Mouse (Mus musculus) erythroblast, embryonic 14.5 days (primary cell): Measurements from ENCODE around the gene Notum. TPM values are rescaled to one million over a fixed set of nuclear protein-coding genes. Genes with fewer than 3 reads are reported as not detected.

Source experiments
- H3K27me3 ChIP-seq: 2 replicates; pipeline ENCODE4 v1.6.1; 2012; ENCODE audit warnings: inconsistent platforms; ENCODE audit not compliant: control insufficient read depth
- H3K36me3 ChIP-seq: 2 replicates; pipeline ENCODE4 v1.6.1; 2012; ENCODE audit warnings: mild to moderate bottlenecking, inconsistent platforms; ENCODE audit not compliant: control insufficient read depth
- H3K4me1 ChIP-seq: 2 replicates; pipeline ENCODE4 v1.6.1; 2012; ENCODE audit warnings: inconsistent platforms; ENCODE audit not compliant: control insufficient read depth
- H3K4me3 ChIP-seq: replicated peaks from 2 replicates; pipeline ENCODE3; 2012; ENCODE audit warnings: moderate library complexity, mild to moderate bottlenecking, inconsistent platforms
- H3K9me3 ChIP-seq: 2 replicates; pipeline ENCODE4 v1.6.1; 2012; ENCODE audit warnings: low read length, inconsistent platforms, mixed read lengths; ENCODE audit not compliant: control insufficient read depth
- GATA1 ChIP-seq: IDR thresholded peaks from 2 replicates; pipeline ENCODE4 v1.6.1; 2012; ENCODE audit warnings: low read length, inconsistent platforms, mixed read lengths
- TAL1 ChIP-seq: IDR thresholded peaks from 3 replicates; pipeline ENCODE4 v1.6.1; 2012; ENCODE audit warnings: low read length, inconsistent platforms, mixed read lengths
- polyA plus RNA-seq: library from polyadenylated mRNA; stranded (reverse); fragments of >175 nt; gene quantifications from 2 replicates; pipeline ENCODE4 v1.2.3, GENCODE M21; 2012

The Notum gene
- polyA plus RNA-seq, 1 experiment = 0.02 TPM

GRCm38 (mm10) chr11:120696568-120696967 is 35.6 kb upstream of the Notum start:
- Histone ChIP-seq H3K36me3 (peaks cover 81% of the 10 kb centered on the region), H3K4me1 (no peaks in the 10 kb centered on the region), H3K9me3 (peaks cover 4% of the 10 kb centered on the region; the same call in 1 of the 2 replicates), H3K27me3 (no peaks in the 10 kb centered on the region), H3K4me3 (no peak overlapping the region)
- no peak for TF ChIP-seq GATA1
- TF ChIP-seq TAL1 = no peak

- H3K27me3 ChIP-seq = no peaks in the 10 kb centered on the region
- H3K9me3 ChIP-seq = peaks cover 4% of the 10 kb centered on the region; the same call in 1 of the 2 replicates
- no peaks in the 10 kb centered on the region for H3K4me1 ChIP-seq
- H3K36me3 ChIP-seq = peaks cover 79% of the 10 kb centered on the region
- TF ChIP-seq TAL1 (no peak), GATA1 (no peak)
- H3K4me3 ChIP-seq = no peak overlapping the region
Observed at GRCm38 (mm10) chr11:120695641-120696040, 34.7 kb upstream of the Notum start.

DNA sequence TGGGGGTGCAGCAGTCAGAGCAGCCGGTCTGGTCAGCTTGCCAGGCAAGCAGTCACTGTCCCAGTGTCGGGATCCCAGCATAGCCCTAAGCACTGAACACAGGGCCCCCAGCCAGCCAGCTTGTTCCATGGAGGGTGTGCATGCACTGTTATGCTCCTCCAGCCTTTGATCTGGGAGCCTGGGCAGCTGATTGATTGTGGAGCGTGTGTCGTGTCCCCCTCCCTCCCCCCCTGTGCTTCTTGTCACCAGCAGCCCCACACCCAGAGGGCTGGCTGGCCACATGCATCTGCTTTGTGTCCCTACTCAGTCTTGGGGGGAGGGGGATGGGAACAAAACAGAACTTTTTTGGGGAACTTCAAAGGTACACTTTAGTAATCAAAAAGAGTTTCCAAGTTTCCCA is 34.2 kb upstream of the Notum start:
- Histone ChIP-seq H3K36me3 (peaks cover 79% of the 10 kb centered on the region), H3K9me3 (peaks cover 4% of the 10 kb centered on the region; the same call in 1 of the 2 replicates), H3K27me3 (no peaks in the 10 kb centered on the region), H3K4me3 (no peak overlapping the region), H3K4me1 (no peaks in the 10 kb centered on the region)
- TF ChIP-seq GATA1 (no peak), TAL1 (no peak)

DNA sequence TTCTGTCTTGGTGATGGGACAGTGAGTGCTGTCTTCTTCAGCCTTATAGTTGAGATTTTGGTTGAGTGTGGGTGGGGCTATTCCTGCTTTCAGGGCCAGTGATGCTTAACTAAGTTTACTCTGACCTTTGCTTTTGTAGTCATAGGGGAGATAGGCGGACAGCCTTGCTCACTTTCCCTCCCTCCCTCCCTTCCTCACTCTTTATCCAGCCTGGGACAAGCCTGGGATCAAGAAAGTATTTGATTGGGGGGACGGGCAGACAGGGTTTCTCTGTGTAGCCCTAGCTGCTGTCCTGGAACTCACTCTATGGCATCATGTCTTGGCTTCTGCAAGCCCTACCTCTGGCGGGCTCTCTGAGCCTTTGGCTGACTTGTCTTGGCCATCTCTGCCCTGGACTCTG is 32.5 kb upstream of the Notum start:
- no peak for TF ChIP-seq TAL1
- no peak for TF ChIP-seq GATA1
- H3K4me3 ChIP-seq = no peak overlapping the region
- no peaks in the 10 kb centered on the region for H3K27me3 ChIP-seq
- peaks cover 4% of the 10 kb centered on the region; the same call in 1 of the 2 replicates for H3K9me3 ChIP-seq
- H3K36me3 ChIP-seq = peaks cover 77% of the 10 kb centered on the region
- no peaks in the 10 kb centered on the region for H3K4me1 ChIP-seq

DNA sequence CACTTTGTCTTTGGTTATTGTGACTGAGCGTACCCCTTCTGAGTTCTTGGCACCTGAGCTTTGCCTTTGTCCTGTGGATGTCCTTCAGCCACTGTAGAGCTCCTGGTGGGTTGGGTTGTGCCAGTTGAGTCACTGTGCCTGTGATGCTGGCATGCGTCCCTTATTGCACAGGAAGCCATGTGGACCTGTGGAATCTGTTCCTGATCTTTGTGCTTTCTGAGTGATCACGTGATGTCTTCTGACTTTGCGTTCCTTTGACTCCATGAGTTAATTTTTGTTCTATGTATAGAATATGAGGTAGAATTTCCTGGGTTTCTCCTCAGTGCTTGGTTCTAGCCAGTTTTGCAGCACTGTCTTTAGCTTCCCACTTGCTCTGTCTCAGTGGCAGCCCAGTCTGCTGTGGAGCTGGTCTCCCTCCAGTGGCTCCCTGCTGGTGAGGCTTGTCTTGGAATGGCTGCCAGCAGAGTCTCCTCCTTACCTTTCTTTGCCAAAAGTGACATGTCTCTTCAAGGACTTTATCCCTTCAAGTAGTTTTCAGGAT is 31.6 kb upstream of the Notum start:
- H3K9me3 ChIP-seq = peaks cover 4% of the 10 kb centered on the region; the same call in 1 of the 2 replicates
- TF ChIP-seq GATA1 (no peak), TAL1 (no peak)
- peaks cover 78% of the 10 kb centered on the region for H3K36me3 ChIP-seq
- H3K4me1 ChIP-seq = no peaks in the 10 kb centered on the region
- no peaks in the 10 kb centered on the region for H3K27me3 ChIP-seq
- no peak overlapping the region for H3K4me3 ChIP-seq

- Histone ChIP-seq H3K4me1 (no peaks in the 10 kb centered on the region), H3K4me3 (no peak overlapping the region), H3K27me3 (no peaks in the 10 kb centered on the region), H3K9me3 (no peaks in the 10 kb centered on the region), H3K36me3 (peaks cover 81% of the 10 kb centered on the region)
- no peak for TF ChIP-seq GATA1
- no peak for TF ChIP-seq TAL1
Observed at GRCm38 (mm10) chr11:120689365-120689764, 28.4 kb upstream of the Notum start.

DNA sequence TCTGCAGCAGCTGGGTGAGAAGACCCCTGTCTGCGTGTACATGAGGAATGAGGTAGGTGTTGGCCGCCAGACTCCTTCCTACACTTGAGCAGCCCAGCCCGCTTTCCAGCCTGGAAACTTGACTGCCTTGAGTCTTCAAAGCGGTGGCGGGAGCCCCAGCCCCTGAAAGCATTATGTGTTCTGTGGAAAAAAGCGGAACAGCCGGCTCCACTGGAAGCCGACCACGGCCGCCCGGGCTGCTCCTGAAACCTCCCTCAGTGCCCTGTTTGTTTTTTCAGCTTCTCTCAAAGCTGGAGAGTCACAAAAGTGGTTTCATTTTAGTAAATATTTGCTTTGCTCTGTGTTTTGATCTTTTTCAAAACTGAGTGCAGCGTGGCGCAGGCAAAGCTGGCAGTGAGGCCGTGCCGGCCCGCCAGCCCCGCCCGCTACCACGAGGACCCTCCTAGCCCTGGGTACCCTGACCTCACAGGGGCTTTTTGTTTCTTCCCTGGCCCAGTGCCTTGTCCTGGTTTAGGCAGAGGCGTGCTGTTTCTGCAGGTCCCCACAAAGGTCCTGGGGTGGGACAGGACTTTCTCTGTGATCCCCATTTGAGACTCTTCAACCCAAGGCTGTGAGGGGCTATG is 25.8 kb upstream of the Notum start:
- Histone ChIP-seq H3K4me3 (no peak overlapping the region), H3K27me3 (no peaks in the 10 kb centered on the region), H3K9me3 (no peaks in the 10 kb centered on the region), H3K36me3 (peaks cover 85% of the 10 kb centered on the region), H3K4me1 (no peaks in the 10 kb centered on the region)
- TF ChIP-seq TAL1 (no peak), GATA1 (no peak)

- no peak overlapping the region for H3K4me3 ChIP-seq
- H3K9me3 ChIP-seq = no peaks in the 10 kb centered on the region
- H3K27me3 ChIP-seq = no peaks in the 10 kb centered on the region
- H3K36me3 ChIP-seq = peaks cover 89% of the 10 kb centered on the region
- TF ChIP-seq GATA1 (no peak), TAL1 (no peak)
- H3K4me1 ChIP-seq = no peaks in the 10 kb centered on the region
Observed at GRCm38 (mm10) chr11:120684660-120685059, 23.7 kb upstream of the Notum start.

DNA sequence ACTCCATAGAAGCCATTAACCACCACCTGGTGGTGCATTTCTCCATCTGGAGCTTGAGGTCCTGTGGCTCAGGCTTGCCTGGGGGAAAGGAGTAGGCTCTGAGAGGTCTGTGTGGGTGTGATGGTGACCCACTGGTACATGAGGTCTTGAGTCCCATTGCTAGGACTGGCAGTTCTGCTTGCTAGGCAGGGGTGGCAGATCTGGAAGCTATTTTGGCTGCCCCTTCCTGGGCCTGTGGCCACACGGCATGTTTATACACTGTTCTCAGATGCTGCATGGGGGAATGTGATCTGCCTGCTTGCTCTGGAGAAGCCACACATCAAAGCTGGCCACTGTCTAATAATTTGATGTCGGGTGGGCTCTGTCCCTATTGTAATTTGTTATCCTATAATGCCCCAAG is 23.1 kb upstream of the Notum start:
- Histone ChIP-seq H3K4me3 (no peak overlapping the region), H3K27me3 (no peaks in the 10 kb centered on the region), H3K36me3 (peaks cover 89% of the 10 kb centered on the region), H3K9me3 (no peaks in the 10 kb centered on the region), H3K4me1 (no peaks in the 10 kb centered on the region)
- TF ChIP-seq TAL1 (no peak), GATA1 (no peak)
